Mouse (Mus musculus): ENCODE data around the gene Rbmxl1.

GRCm38 (mm10) chr8:78550752-78551134 lies 42.0 kb upstream of the Rbmxl1 start:
- no peak for TF ChIP-seq CTCF (IDR thresholded peaks at IDR 0.05; ENCODE audit: low read depth)
- TF ChIP-seq EP300 (IDR thresholded peaks at IDR 0.05; ENCODE audit: low read depth) = no peak

All from liver, postnatal 0 days (tissue).